Mouse (Mus musculus) cerebellum, postnatal 25 days (tissue): Measurements from ENCODE around the gene Ubl5.
"Not testable (repeated sequence)": the region's sequence is repeated elsewhere in the genome, so short reads cannot be mapped to it uniquely, and the experiment has no call there.

Experiments used
- DNase-seq, 2 experiments: peaks; one replicate each; pipeline ENCODE4 v3.0.0; 2021; ENCODE audit warnings: mixed read lengths in 2 of 2

Ubl5 gene

GRCm38 (mm10) chr9:20662325-20662724 lies 19.6 kb downstream of the Ubl5 start:
- DNase-seq: peak; percentile 72 to 83

GRCm38 (mm10) chr9:20662874-20663273 lies 20.2 kb downstream of the Ubl5 start:
- no peak for DNase-seq

GRCm38 (mm10) chr9:20663956-20664355 lies 21.3 kb downstream of the Ubl5 start:
- DNase-seq: no peak

GRCm38 (mm10) chr9:20664366-20664765 lies 21.7 kb downstream of the Ubl5 start:
- DNase-seq: peak in 1 of 2 experiments; percentile 32

GRCm38 (mm10) chr9:20664982-20665637 lies 22.4 kb downstream of the Ubl5 start:
- DNase-seq: no peak

- no peak for DNase-seq
Observed at GRCm38 (mm10) chr9:20665925-20666324, 23.2 kb downstream of the Ubl5 start.

GRCm38 (mm10) chr9:20666510-20667034 lies 23.9 kb downstream of the Ubl5 start:
- DNase-seq: no peak

GRCm38 (mm10) chr9:20668065-20668464 lies 25.4 kb downstream of the Ubl5 start:
- no peak for DNase-seq

GRCm38 (mm10) chr9:20672047-20672446 lies 29.4 kb downstream of the Ubl5 start:
- no peak for DNase-seq

GRCm38 (mm10) chr9:20677892-20678291 lies 35.2 kb downstream of the Ubl5 start:
- DNase-seq: no peak

GRCm38 (mm10) chr9:20680378-20680958 lies 37.8 kb downstream of the Ubl5 start:
- no peak for DNase-seq

- no peak for DNase-seq
Observed at GRCm38 (mm10) chr9:20681546-20682388, 39.1 kb downstream of the Ubl5 start.

- no peak for DNase-seq
Observed at GRCm38 (mm10) chr9:20682389-20682722, 39.7 kb downstream of the Ubl5 start.

- DNase-seq: no peak
Observed at GRCm38 (mm10) chr9:20685081-20685861, 42.6 kb downstream of the Ubl5 start.

GRCm38 (mm10) chr9:20689403-20689802 lies 46.7 kb downstream of the Ubl5 start:
- DNase-seq: no peak

- no peak for DNase-seq
Observed at GRCm38 (mm10) chr9:20689913-20690312, 47.2 kb downstream of the Ubl5 start.

GRCm38 (mm10) chr9:20690449-20690848 lies 47.8 kb downstream of the Ubl5 start:
- DNase-seq: not testable (repeated sequence)

GRCm38 (mm10) chr9:20692863-20693262 lies 50.2 kb downstream of the Ubl5 start:
- no peak for DNase-seq

GRCm38 (mm10) chr9:20694721-20695235 lies 52.1 kb downstream of the Ubl5 start:
- peak; percentile 22 to 34 for DNase-seq

GRCm38 (mm10) chr9:20696107-20696712 lies 53.5 kb downstream of the Ubl5 start:
- DNase-seq: no peak
